Mouse (Mus musculus) bone marrow macrophage, adult 2 months (primary cell): ENCODE results near the gene Il9.

ENCODE experiments used
- CTCF ChIP-seq: IDR thresholded peaks from 2 replicates; pipeline ENCODE4 v1.5.1; 2012; ENCODE audit warnings: low read depth, mild to moderate bottlenecking, low read length, moderate library complexity
- POLR2A ChIP-seq: IDR thresholded peaks from 2 replicates; pipeline ENCODE4 v1.6.1; 2012; ENCODE audit warnings: mild to moderate bottlenecking, low read depth, low read length, borderline replicate concordance

DNA sequence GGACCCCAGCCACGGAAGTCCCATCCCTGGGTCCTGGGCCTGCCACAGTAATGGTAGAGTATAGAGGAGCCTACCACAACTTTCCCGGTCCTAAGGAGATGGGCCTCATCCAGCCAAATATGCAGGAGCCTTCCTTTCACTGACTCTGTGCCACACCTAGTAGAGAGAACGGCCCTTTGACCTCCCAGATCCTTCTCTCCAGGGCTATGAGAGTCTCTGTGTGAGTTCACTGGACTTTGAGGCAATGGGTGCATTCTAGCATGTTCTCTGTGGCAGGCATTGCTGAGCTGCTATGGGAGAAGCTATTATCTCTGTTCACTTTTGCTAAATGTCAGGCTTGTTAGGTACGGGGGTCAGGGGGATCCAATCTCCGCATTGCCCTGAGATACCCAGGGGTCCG is 18.3 kb downstream of the Il9 start:
- TF ChIP-seq CTCF (no peak), POLR2A (no peak)
